Mouse (Mus musculus) frontal cortex, adult (tissue): ENCODE data around the gene Klhdc8a.

ENCODE experiments used
- ATAC-seq: cut with Nextera tagmentation; 2 replicates; pipeline ENCODE4 v1.9.2; 2017; ENCODE audit warnings: mild to moderate bottlenecking, moderate library complexity, mixed read lengths; ENCODE audit not compliant: low TSS enrichment

Gene Klhdc8a

GRCm38 (mm10) chr1:132317413-132317812 is 19.0 kb downstream of the Klhdc8a start:
- ATAC-seq, result no peak

GRCm38 (mm10) chr1:132317894-132318863 is 19.8 kb downstream of the Klhdc8a start:
- ATAC-seq, result no peak

GRCm38 (mm10) chr1:132319242-132319641 is 20.8 kb downstream of the Klhdc8a start:
- ATAC-seq, result no peak

GRCm38 (mm10) chr1:132321821-132322580 is 23.6 kb downstream of the Klhdc8a start:
- ATAC-seq, result peak; percentile 67; the same call in 1 of the 2 replicates

- ATAC-seq, result peak; percentile 20; the same call in 1 of the 2 replicates
These were observed 24.5 kb downstream of the Klhdc8a start for GRCm38 (mm10) chr1:132322711-132323542.

GRCm38 (mm10) chr1:132326777-132327176 is 28.4 kb downstream of the Klhdc8a start:
- ATAC-seq, result no peak

- ATAC-seq, result no peak
These were observed 29.1 kb downstream of the Klhdc8a start for GRCm38 (mm10) chr1:132327477-132327876.

- ATAC-seq, result no peak
These were observed 30.1 kb downstream of the Klhdc8a start for GRCm38 (mm10) chr1:132328565-132328964.

GRCm38 (mm10) chr1:132329656-132330055 is 31.2 kb downstream of the Klhdc8a start:
- no peak for ATAC-seq

GRCm38 (mm10) chr1:132330397-132330796 is 32.0 kb downstream of the Klhdc8a start:
- ATAC-seq, result no peak

GRCm38 (mm10) chr1:132331283-132331682 is 32.9 kb downstream of the Klhdc8a start:
- ATAC-seq, result no peak

- no peak for ATAC-seq
These were observed 34.8 kb downstream of the Klhdc8a start for GRCm38 (mm10) chr1:132333201-132333600.

- peak; percentile 13; the same call in 1 of the 2 replicates for ATAC-seq
These were observed 35.3 kb downstream of the Klhdc8a start for GRCm38 (mm10) chr1:132333675-132334141.

- ATAC-seq, result no peak
These were observed 35.9 kb downstream of the Klhdc8a start for GRCm38 (mm10) chr1:132334178-132334801.

GRCm38 (mm10) chr1:132335378-132335965 is 37.0 kb downstream of the Klhdc8a start:
- ATAC-seq, result no peak

- no peak for ATAC-seq
These were observed 38.5 kb downstream of the Klhdc8a start for GRCm38 (mm10) chr1:132336921-132337320.

- ATAC-seq, result no peak; the same call in 1 of the 2 replicates
These were observed 39.7 kb downstream of the Klhdc8a start for GRCm38 (mm10) chr1:132338027-132338660.

GRCm38 (mm10) chr1:132341731-132342501 is 43.5 kb downstream of the Klhdc8a start:
- ATAC-seq, result no peak

GRCm38 (mm10) chr1:132342518-132342917 is 44.1 kb downstream of the Klhdc8a start:
- no peak for ATAC-seq
